Mouse (Mus musculus) cerebellum, adult 9-11 months (tissue): ENCODE results near the gene Esyt1.
A peak's percentile ranks its signal among the peaks of the same experiment; 100 is the strongest.
"Not testable (repeated sequence)": the region's sequence is repeated elsewhere in the genome, so short reads cannot be mapped to it uniquely, and the experiment has no call there.

Source experiments
- DNase-seq: peaks from one replicate; pipeline ENCODE4 v3.0.0; 2022

Gene Esyt1

GRCm38 (mm10) chr10:128536266-128536940, 10.7 kb upstream of the Esyt1 start:
- peak; percentile 89 for DNase-seq

- DNase-seq = no peak
These were observed 10.1 kb upstream of the Esyt1 start for GRCm38 (mm10) chr10:128535624-128536265.

- no peak for DNase-seq
These were observed 9.5 kb upstream of the Esyt1 start for GRCm38 (mm10) chr10:128535206-128535605.

GRCm38 (mm10) chr10:128526366-128527356, 990 bp upstream of the Esyt1 start:
- DNase-seq = no peak

- peak; percentile 65 for DNase-seq
These were observed 674 bp downstream of the Esyt1 start for GRCm38 (mm10) chr10:128524732-128525662.

GRCm38 (mm10) chr10:128524111-128524731, 1.4 kb downstream of the Esyt1 start:
- no peak for DNase-seq

GRCm38 (mm10) chr10:128522351-128522750, 3.3 kb downstream of the Esyt1 start:
- no peak for DNase-seq

GRCm38 (mm10) chr10:128520591-128520990, 5.1 kb downstream of the Esyt1 start:
- no peak for DNase-seq

GRCm38 (mm10) chr10:128518833-128519232, 6.8 kb downstream of the Esyt1 start:
- peak; percentile 63 for DNase-seq

GRCm38 (mm10) chr10:128516677-128517076, 9.0 kb downstream of the Esyt1 start:
- DNase-seq = no peak

- no peak for DNase-seq
These were observed 9.6 kb downstream of the Esyt1 start for GRCm38 (mm10) chr10:128516029-128516428.

GRCm38 (mm10) chr10:128515044-128515443, 10.6 kb downstream of the Esyt1 start:
- DNase-seq = no peak

GRCm38 (mm10) chr10:128511761-128512160, 13.9 kb downstream of the Esyt1 start:
- DNase-seq = no peak

- no peak for DNase-seq
These were observed 14.5 kb downstream of the Esyt1 start for GRCm38 (mm10) chr10:128511189-128511588.

- DNase-seq = no peak
These were observed 15.4 kb downstream of the Esyt1 start for GRCm38 (mm10) chr10:128510301-128510700.

GRCm38 (mm10) chr10:128509831-128510230, 15.8 kb downstream of the Esyt1 start:
- DNase-seq = no peak

- DNase-seq = no peak
These were observed 16.5 kb downstream of the Esyt1 start for GRCm38 (mm10) chr10:128509203-128509602.

GRCm38 (mm10) chr10:128508260-128508659, 17.4 kb downstream of the Esyt1 start:
- DNase-seq = no peak

GRCm38 (mm10) chr10:128505974-128506373, 19.7 kb downstream of the Esyt1 start:
- no peak for DNase-seq

- DNase-seq = not testable (repeated sequence)
These were observed 20.4 kb downstream of the Esyt1 start for GRCm38 (mm10) chr10:128505371-128505667.

- DNase-seq = no peak
These were observed 20.9 kb downstream of the Esyt1 start for GRCm38 (mm10) chr10:128504641-128505370.
